Mouse (Mus musculus) E14TG2a.4 (cell line): ENCODE results near the gene Abr.

Source experiments
- CTCF ChIP-seq: conservative IDR thresholded peaks from 2 replicates; pipeline ENCODE4 v1.5.1; 2014; ENCODE audit warnings: low read length
- NANOG ChIP-seq: IDR thresholded peaks from 2 replicates; pipeline ENCODE4 v1.6.1; 2014; ENCODE audit warnings: borderline replicate concordance, low read length, mixed read lengths
- POU5F1 ChIP-seq: IDR thresholded peaks from 2 replicates; pipeline ENCODE4 v1.6.1; 2014; ENCODE audit warnings: low read length, borderline replicate concordance

- no peak for TF ChIP-seq POU5F1
- TF ChIP-seq CTCF, result no peak
- no peak for TF ChIP-seq NANOG
These were observed 139.4 kb downstream of the Abr start for GRCm38 (mm10) chr11:76482697-76483096.
